Mouse (Mus musculus) brain, embryonic 14.5 days (tissue): ENCODE measurements around the gene Cela3a.

Source experiments
- CTCF ChIP-seq: fragments of 200-500 bp; IDR thresholded peaks from 2 replicates; pipeline ENCODE4 v1.5.1; 2012; ENCODE audit warnings: inconsistent platforms, mild to moderate bottlenecking, moderate library complexity, borderline replicate concordance; ENCODE audit not compliant: insufficient read depth, insufficient read length; ENCODE audit errors: extremely low read depth
- POLR2A ChIP-seq: fragments of 200-500 bp; IDR thresholded peaks from 2 replicates; pipeline ENCODE4 v1.6.1; 2012; ENCODE audit warnings: mild to moderate bottlenecking, inconsistent platforms, borderline replicate concordance; ENCODE audit not compliant: poor library complexity, insufficient read depth, insufficient read length, severe bottlenecking; ENCODE audit errors: extremely low read depth

DNA sequence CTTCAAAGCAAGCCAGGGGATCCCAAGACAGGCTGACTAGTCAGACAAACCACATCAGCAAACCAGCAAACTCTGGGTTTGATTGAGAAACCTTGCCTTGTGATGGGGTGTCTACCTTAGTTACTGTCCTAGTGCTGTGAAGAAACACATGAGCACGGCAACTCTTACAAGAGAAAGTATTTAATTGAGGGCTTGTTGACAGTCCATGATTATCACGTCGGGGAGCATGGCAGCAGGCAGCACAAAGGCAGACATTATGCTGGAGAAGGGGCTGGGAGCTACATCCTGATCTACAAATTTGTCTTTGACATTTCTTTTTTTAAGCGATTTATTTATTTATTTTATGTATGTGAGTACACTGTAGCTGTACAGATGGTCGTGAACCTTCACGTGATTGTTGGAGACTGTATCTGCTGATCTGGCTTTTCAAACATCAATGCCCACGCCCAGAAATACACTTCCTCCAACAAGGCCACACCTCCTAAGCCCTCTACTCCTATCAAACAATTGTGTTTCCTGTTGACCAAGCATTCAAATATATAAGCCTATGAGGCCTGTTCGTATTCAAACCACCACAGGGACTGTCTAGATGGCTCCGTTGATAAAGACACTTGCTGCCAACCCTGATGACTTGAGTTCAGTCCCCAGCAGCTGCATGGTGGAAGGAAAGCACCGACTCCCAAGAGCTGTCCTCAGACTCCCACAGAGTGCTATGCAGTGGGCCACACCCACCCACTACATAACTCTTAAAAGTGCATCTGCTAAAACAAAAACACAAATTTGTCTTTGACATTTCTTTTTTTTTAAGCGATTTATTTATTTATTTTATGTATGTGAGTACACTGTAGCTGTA lies 8.3 kb upstream of the Cela3a start:
- TF ChIP-seq CTCF (no peak), POLR2A (no peak)
